Mouse (Mus musculus) layer of hippocampus, adult 18-20 months (tissue): ENCODE data around the gene Rassf7. TPM values are rescaled to one million over a fixed set of nuclear protein-coding genes. Genes with fewer than 3 reads are reported as not detected.
A peak's percentile ranks its signal among the peaks of the same experiment; 100 is the strongest.

Experiments
- DNase-seq, 2 experiments: peaks; one replicate each; pipeline ENCODE4 v3.0.0; 2022; ENCODE audit warnings: low spot score in 2 of 2
- total RNA-seq, 2 experiments: library from RNA; stranded (reverse); gene quantifications; 2 replicates each; pipeline ENCODE4 v1.2.3; 2021

The Rassf7 gene
- total RNA-seq, 2 experiments from 2014 or later: 0.71 to 1.5 TPM

DNA sequence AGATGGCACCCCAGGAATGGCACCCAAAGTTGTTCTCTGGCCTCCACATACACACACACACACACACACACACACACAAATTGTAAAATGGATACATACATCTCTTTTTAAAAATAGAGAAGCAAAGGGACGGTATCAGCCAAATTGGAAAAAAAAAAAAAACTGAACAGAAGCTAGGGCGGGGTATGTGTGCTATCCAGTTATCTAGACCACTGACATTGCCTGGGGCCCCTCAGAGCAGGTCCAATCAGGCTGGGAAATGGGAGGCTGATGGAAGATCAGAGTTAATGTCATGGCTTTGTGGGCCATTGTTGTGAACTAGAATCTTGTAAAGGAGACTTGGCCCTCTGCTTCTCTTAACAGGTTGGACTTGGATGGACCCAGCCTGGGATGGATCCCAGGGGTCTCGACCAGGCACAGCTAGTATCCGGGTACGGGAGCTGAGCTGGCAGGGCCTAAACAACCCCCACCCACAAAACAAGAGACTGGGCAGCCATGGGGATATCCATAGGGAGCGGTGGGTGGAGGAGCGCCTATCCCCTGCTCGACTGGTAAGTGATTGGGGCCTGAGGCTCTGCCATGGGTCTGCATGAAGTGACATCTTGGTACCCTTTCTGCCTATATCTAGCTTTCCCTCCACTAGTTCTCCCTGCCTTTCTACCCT lies 18.9 kb upstream of the Rassf7 start:
- DNase-seq: no peak

DNA sequence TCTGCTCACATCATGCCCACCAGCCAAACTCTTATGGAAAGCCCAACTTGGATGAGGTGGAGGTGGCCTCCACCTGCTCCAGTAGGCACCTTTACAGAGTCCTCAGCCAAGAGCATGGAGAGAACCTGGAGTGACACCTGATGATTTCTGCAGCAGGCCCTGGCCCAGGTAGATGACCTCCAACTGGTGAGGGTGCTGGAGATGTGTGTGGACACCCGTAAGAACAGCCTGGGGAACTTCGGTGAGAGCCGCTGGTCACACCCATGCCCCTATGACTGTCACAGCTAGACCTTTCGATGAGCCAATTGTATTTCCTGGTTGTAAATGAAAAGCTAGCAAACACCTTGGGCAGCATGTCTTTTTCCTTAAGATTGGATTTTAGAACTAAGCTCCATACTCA lies 17.5 kb upstream of the Rassf7 start:
- DNase-seq: no peak

DNA sequence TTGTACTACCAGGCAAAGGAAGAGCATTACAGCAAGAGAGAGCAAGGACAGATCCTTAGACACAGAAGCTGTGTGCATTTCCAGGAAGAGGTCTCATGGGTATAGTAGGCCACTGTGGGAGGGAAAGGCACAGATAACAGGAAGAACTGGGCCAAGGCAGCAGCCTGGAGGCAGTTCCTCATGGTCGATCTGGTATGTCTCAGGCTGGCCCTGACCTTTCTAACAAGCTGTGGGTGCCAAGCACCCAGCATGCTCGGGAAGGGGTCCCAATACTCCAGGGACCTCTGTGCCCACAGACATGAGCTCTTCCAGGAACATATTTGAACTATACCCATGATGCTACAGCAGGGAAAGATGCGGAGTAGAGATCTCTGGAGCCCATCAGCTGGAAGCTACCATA lies 11.1 kb upstream of the Rassf7 start:
- DNase-seq: no peak

DNA sequence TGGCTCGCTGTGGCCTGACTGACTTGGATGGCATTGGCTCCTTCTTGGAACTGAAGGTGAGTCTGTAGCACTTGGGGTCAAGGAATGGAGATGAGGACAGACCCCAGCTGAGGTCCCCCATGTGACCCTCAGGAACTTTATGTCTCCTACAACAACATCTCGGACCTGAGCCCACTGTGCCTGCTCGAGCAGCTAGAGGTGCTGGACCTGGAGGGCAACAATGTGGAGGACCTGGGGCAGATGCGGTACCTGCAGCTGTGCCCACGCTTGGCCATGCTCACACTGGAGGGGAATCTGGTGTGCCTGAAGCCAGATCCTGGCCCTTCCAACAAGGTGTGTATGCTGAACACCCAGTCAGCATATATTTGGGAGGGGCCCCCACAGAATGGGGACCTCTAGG lies 10.2 kb upstream of the Rassf7 start:
- DNase-seq: no peak

DNA sequence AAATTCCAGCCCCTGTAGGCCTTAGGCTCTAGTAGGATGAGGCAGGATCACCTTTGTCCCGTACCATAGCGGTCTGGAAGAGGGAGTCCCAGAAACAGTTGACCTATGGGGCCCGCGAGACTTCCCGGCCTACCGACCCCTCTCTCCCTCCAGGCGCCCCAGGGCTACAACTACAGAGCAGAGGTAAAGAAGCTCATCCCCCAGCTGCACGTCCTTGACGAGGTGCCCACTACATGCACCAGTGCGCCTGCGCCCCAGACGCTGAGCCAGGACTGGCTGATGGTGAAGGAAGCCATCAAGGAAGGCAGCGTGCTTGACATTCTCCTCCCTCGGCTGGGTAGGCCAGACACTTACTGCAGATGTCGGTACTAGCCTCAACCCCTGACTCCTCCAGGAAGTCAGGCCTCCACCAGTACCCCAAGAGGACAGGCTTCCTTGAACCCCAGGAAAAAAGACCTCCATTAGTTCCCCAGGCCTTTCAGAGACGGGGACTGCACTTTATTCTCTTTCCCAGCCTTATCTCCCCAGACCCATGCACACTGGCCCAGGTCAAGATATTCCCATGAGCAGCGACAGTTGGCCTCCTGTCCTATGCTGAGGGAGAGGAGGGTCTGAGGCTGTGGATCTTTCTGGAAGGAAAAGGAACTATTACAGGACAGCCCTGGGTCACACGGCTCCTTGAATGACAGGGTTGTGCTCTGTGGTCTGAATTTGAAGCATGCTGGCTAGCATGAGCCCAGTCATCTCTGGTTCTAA lies 9.3 kb upstream of the Rassf7 start:
- DNase-seq: no peak

GRCm38 (mm10) chr7:141209526-141209925 lies 6.1 kb upstream of the Rassf7 start:
- no peak for DNase-seq

DNA sequence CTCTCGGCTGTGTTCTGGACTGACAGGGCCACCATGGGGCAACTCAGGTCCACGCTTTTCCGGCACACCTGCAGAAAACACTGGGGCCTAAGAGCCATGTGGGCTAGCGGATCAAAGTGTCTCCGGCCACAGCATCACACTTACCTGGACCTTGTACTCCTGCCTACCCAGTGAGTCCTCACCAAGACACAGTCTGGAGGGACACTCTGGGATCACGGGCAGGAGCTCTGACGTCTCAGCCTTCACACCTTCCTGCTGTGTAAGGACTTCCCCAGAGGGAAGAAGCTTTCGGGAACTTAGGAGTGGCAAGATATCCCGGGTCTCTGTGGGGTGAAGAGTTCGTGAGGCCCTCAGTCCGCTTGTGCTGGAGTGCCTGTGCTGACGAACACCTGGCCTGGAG lies 5.5 kb upstream of the Rassf7 start:
- no peak for DNase-seq

- DNase-seq: no peak
Observed at GRCm38 (mm10) chr7:141210606-141211131, 5.0 kb upstream of the Rassf7 start.

DNA sequence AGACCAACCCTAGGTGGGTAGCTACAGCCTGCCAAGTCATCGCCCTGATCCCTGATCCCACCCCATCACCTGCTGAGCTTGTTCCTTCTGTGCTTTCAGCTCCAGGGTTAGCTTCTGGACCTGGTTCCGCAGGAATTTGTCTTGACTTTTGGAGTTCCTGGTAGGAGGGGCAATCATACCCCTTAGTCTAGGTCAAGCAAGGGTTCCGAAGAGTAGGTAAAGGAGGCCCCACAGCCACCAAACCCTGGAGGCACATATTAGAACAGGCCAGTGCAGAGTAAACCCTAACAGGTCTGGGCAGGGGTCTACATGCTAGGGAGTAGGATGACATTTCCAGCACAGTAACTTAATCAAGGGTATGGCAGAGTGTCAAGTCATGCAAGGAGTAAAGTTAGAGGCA lies 2.5 kb upstream of the Rassf7 start:
- DNase-seq: no peak

DNA sequence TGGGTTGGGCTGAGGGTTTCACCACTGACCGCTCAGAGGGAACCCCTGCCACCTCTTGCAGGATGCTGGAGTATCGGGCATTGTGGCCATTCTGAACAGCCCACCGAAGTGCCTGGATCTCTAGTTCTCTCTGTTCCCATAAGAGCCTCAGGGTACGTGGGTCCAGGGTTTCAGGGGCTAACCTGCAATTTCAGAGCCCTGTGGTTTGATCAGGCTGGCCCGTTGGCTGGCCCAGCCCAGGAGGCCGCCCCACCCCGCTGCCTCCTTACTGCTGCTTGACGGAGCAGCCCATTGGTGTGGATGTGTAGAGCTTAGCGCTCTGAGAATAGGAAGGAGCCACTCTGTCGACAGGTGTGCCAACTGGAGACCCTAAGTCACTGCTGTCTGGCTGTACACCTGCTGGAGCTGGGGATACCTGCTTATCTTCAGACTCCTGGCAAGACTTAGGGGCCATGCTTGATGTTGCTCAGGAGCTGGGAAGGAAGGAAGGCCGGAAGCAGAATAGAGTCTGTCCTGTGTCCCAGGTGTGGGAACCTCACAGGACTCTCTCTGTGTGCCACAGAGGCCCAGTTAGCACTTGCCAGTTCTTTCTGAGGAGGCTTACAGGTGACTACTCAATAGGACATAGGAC lies 1.9 kb upstream of the Rassf7 start, which contains the start of gene Lmntd2:
Lmntd2 (minus strand) TSS at position 476 of the 631 bp plus-strand sequence.
- DNase-seq: no peak

- no peak for DNase-seq
Observed at GRCm38 (mm10) chr7:141214310-141214709, 1.4 kb upstream of the Rassf7 start.

DNA sequence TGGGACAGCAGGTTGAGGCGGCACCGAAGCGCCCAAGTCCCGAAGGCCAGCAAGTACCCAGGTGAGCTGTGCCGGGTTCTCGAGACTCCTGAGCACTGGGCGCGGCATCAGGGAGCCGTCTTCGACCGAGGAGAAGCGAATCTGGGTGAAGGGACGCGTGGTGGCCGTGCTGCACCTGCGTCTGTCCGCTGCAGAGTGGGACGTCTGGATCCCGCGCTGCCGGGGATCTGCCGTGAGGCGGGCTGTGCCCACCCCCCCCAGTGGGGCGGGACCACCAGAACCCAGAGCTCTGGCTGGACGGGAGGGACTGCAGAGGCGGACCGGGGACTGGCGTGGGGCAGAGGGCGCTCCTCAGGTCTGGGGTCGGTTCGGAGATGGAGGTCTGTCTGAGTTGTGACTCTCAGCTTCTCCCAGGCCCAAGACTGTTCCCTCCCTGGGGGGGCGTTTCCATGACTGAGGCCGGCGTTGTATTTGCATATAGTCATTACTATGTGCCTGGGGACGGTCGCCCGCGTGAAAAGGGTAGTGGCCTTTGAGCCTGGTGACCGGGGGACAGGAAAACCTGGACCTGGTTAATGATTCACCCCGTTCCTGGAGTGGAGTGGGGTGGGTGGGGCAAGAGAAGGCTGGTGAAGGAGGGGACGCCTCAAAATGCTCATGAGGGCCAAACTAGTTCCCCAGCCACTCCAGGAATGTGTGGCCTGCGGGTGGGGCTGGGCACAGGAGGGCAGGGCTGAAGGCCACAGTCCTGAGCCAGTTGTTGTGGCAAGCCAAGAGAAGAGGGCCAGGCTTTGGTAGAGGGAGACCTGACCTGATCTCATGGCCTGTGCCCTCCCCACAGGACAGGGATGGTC lies 447 bp downstream of the Rassf7 start:
- no peak for DNase-seq

- DNase-seq: no peak
Observed at GRCm38 (mm10) chr7:141216894-141217293, 1.2 kb downstream of the Rassf7 start.

DNA sequence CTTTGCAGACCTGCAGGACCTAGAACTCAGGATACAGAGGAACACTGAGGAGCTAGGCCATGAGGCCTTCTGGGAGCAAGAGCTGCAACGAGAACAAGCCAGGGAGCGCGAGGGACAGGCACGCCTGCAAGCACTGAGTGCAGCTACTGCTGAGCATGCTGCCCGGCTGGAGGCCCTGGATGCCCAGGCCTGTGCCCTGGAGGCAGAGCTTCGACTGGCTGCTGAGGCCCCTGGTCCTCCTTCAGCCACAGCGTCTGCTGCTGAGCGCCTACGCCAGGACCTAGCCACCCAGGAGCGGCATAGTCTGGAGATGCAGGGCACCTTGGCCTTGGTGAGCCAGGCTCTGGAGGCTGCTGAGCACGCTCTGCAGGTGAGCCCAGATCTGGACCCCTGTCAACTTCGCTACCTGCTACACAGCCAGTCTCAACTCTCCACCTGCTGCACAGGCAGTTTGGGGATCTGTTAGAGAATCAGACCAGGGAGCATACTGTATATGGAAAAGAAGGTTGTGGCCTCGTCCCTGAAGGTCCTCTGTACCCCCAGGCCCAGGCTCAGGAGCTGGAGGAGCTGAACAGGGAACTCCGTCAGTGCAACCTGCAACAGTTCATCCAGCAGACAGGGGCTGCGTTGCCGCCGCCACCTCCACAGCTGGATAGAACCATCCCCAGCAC lies 1.8 kb downstream of the Rassf7 start:
- no peak for DNase-seq

GRCm38 (mm10) chr7:141218141-141218540 lies 2.5 kb downstream of the Rassf7 start:
- DNase-seq: no peak

GRCm38 (mm10) chr7:141218557-141219133 lies 3.0 kb downstream of the Rassf7 start:
- DNase-seq: no peak

DNA sequence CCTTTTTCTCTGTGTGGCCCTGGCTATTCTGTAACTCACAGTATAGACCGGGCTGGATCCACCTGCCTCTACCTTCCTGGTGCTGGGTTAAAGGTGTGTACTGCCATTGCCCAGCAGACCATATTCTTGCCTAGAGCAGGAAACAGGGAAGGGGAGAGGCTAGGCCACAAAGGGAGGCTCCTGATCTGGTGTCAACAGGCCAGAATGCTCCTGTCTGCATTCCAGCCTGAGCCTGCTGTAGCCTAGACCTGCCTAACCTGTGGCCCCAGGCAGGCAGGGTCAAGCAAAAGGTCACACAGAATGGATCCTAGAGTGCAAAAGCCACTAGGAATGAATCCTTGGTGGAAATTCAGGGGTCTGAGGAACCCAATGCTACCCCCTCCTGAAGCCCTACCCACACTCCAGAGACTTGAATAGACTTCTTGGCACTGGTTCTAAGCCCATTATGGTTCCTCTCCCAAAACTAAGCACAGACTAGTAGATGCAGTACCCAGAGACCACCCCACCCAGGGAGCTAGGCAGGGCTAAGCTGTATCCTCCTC lies 4.0 kb downstream of the Rassf7 start:
- no peak for DNase-seq

DNA sequence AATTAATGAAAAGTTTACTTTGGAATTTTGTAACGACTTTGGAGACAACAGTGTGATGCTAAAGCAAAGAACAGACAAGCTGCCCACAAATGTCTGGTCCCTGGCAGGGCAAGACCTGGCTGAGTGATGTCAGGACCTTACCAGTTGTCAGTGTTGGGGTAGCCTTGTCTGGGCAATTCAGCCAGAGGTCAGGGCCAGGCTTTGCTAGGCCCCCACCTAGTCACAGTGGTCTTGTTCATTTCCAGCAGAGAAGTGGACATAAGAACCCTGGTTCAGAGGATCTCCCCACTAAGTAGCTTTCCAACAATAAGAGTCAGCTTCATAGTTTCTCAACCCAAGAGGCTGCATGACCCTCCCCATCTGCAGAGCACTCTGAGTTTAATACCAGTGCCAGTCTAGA lies 4.7 kb downstream of the Rassf7 start:
- DNase-seq: no peak

DNA sequence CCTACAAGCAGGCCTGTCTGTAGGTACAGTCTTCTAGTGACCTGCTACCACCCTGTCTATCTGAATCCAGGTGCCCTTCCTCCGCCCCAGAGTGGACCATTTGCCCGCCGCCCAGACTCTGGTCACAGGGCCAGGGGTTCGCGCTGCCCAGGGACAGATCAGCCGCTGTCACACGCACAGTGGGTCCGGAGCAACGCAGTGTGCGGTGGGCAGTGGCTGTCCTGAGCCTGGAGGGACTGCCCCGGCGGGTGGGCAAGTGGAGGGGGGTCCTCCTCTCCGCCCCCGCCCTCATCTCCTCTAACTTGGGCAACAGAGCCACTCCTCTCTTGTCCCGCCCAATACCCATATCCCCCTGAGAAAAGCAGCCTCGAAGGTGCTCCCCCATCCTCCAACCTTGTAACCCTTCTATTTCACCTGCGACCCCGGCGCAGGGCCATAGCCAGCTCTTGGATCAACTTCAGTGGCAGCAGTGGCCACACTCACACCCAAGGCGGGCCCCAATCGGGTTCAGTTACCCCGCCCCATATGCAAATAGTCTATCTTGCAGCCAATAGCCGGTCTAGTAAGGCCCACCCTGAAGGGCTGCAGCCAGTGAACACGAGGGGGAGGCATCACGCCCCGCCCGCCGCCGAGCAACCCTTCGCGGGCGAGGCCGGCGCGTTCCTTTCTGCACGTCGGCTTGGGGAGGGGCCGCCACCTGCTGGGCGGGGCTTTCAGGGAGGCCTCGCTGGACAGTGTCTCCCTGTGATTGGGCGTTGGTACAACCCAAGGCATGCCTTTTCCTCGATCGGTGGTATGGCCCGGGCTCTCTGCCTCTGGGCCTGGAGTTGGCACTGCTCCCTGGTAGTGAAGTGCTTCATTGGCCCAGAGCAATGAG lies 5.8 kb downstream of the Rassf7 start:
- peak; percentile 90 to 94 for DNase-seq
